Mouse (Mus musculus) cerebellum, adult 8-10 months (tissue): ENCODE measurements around the gene Atoh7.

Experiments used
- DNase-seq: peaks from one replicate; pipeline ENCODE4 v3.0.0; 2022

Atoh7 gene

DNA sequence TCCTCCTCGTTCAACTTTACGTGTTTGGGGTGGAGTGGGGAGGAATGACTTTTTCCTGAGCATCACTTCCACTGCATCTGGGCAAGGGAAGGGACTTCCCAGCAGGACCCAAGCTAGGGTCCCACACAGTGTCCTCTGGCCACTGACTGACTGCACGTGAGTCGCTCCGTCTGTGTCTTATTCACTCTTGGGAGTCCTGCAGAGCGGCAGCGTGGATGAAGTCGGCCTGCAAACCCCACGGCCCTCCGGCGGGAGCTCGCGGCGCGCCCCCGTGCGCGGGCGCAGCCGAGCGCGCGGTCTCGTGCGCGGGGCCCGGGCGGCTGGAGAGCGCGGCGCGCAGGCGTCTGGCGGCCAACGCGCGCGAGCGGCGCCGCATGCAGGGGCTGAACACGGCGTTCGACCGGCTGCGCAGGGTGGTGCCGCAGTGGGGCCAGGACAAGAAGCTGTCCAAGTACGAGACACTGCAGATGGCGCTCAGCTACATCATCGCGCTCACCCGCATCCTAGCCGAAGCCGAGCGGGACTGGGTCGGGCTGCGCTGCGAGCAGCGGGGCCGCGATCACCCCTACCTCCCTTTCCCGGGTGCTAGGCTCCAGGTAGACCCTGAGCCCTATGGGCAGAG, 601 bp downstream of the Atoh7 start:
- DNase-seq, result peak; percentile 91

- DNase-seq, result no peak
Measured at GRCm38 (mm10) chr10:63100657-63101056, 1.2 kb downstream of the Atoh7 start.

- DNase-seq, result no peak
Measured at GRCm38 (mm10) chr10:63113027-63113604, 13.7 kb downstream of the Atoh7 start.

GRCm38 (mm10) chr10:63113716-63114360, 14.4 kb downstream of the Atoh7 start:
- DNase-seq, result no peak

DNA sequence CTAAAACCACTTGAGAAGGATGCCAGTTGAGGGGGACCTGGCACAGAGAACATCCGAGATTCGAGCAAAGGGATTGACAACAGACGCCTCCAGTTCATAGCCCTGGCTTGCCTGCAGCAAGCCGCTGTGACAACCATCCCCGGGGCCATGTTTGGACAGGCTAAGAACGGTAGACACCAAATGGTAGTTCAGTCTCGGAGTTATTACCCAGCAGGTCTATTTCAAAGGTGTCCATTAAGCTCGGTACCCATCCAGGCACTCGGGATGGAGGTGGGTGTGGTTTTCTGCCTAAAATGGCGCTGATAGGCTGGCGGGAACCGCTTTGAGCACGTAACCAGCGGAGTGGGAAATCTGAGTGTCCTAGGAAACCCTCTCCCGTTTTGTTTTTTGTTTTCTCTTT, 16.4 kb downstream of the Atoh7 start:
- no peak for DNase-seq

GRCm38 (mm10) chr10:63116376-63116775, 16.9 kb downstream of the Atoh7 start:
- no peak for DNase-seq

GRCm38 (mm10) chr10:63117583-63117982, 18.1 kb downstream of the Atoh7 start:
- no peak for DNase-seq

GRCm38 (mm10) chr10:63119916-63120315, 20.5 kb downstream of the Atoh7 start:
- no peak for DNase-seq

GRCm38 (mm10) chr10:63121961-63122360, 22.5 kb downstream of the Atoh7 start:
- DNase-seq, result no peak

DNA sequence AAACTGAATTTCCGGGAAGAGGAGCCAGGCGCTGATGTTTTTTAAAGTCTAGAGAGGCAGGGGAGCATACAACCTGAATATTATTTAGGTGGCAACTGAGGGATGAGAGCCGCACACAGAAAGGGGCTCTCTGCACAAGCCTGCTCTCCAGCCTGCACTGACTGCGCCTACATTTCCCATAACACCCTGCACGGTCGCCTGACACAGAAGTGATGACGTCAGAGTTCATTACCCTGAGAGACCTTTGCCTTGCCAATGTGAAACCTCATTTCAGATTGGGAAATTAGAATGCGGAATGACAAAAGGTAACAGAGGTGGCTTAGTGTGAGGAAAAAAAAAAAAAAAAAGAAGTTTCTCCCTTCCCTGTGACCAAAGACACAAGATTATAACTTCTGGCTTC, 23.1 kb downstream of the Atoh7 start:
- no peak for DNase-seq

GRCm38 (mm10) chr10:63123141-63123540, 23.7 kb downstream of the Atoh7 start:
- no peak for DNase-seq

DNA sequence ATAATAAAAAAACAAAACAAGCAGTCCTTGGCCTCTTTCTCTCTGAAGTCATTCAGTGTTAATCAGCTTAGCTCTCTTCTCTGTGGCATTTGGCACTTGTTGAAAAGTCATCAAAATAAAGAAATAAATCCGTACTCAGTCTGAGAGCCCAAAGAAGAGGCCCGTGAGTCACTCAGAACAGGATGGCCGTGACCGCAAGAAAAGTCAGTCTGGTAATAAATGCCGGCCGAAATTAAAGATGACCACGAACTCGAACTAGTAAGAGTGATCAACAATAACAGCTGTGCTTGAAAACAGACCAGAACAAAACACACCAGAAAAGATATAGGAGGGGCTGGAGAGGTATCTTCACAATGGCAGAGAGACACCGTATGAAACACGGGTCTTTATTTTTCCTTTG, 24.6 kb downstream of the Atoh7 start:
- DNase-seq, result no peak

- no peak for DNase-seq
Measured at GRCm38 (mm10) chr10:63125343-63125742, 25.9 kb downstream of the Atoh7 start.

DNA sequence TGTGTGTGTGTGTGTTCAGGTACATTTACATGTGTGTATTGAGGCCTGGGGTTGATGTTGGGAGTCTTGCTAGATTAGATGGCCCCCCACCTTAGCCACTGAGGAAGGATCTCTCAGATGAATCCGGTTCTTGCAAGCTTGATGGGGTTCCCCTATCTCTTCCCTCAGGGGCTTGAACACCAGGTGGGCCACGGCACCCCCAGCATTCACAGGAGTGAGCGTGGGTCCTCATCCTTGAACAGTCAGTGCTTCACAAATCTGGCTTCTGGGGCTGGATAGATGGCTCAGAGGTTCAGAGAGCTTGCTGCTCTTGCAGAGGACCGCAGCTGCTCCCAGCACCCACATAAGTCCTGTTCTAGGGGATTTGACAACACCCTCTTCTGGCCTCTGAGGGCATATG, 26.7 kb downstream of the Atoh7 start:
- no peak for DNase-seq

- no peak for DNase-seq
Measured at GRCm38 (mm10) chr10:63127156-63127555, 27.7 kb downstream of the Atoh7 start.

DNA sequence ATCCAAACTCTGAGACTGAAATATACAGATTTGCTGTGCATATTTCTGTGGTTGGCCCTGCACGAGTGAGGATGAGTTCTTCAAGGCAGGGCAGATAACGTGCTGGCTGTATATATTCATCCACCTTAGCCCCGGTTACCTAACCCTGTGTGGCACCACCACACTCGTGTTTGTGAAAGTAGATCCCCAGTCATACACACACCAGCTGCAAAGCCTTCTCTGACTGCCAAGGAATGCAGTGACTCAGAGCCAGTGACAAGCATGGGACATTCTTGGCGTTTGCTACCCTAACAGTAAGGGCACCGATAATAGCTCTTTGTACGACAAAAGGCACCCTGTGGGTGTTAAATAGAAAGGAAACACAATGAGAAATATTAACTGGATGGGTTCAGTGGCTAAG, 28.8 kb downstream of the Atoh7 start:
- DNase-seq, result no peak

DNA sequence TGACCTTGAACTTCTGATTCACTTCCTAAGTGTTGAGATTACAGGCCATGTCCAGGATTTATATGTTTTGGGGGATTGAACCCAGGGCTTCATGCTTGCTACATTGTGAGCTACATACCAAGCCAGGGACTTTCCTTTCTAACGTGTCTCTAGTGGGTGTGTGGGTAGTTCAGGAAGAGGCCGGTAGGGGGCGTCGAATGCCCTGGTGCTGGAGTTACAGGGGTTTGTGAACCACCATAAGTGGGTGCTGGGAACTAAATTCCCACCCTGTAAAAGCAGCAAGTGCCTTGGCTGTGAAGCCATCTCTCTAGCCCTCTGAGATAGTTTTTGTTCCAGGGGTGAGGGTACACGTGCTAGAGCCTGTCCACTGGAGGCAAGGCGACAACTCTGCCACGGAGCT, 31.0 kb downstream of the Atoh7 start:
- no peak for DNase-seq

DNA sequence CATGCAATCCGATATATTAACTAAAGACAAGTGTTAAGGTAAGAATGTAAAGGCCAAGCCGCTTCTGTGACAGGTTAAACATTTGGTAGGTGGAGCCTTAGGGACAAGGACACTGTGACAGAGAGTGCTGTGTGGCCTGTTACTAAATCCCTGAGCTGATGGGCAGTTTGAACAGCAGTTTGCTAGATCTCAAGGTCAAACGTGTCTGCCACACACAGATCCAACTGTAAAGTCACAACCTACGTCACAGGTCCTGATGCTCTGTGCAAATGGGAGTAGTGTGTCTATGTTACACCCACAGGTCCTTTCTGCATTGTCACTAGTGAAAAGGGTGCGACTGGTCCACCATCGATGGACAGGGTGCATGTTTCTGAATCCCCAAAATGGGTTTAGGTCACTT, 32.9 kb downstream of the Atoh7 start:
- DNase-seq, result no peak

GRCm38 (mm10) chr10:63133326-63133725, 33.9 kb downstream of the Atoh7 start:
- no peak for DNase-seq

- no peak for DNase-seq
Measured at GRCm38 (mm10) chr10:63135680-63136079, 36.2 kb downstream of the Atoh7 start.

DNA sequence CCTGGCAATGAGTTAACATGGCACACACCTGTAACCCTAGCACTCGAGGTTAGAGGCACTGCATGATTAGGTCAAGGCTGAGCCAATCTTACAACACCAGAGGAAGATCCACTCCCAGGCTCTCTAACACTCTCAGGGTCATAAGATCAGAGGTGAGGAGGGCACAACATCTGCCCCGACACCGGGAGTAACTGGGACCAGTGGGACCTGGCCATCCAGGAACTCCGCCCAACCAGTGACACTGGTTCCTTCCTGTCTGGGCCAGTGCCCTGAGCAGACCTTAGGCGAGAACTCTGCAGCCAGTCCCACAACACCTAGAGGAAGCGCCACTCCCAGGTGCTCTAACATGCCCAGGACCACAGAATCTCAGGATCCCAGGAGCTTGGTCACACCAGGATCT, 37.0 kb downstream of the Atoh7 start:
- DNase-seq, result no peak

DNA sequence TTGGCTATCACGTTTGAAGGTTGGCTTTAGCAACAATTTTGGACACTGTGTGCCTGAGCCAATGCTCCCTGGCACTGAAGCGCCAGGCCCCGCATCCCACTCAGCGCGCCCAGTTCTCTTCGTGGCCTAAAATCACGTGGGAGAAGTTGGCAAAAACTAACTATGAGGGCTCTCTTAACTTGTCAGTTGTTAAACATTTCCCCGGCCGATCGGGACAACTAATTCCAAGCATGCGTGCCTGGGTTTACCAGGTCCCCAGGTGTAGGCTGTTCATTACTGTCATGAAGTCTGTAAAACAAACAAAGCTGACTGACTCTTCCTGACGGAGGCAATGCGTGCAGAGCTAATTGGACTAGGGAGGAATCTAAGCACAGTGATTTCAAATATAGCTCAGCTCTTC, 43.2 kb downstream of the Atoh7 start:
- no peak for DNase-seq
